Mouse (Mus musculus) intestine, postnatal 0 days (tissue): ENCODE measurements around the gene Ttc23. TPM values are rescaled to one million over a fixed set of nuclear protein-coding genes. Genes with fewer than 3 reads are reported as not detected.

Experiments
- ATAC-seq: fragments of 200-750 bp; cut with Nextera tagmentation; 2 replicates; pipeline ENCODE4 v1.8.0; 2017; ENCODE audit warnings: mild to moderate bottlenecking, moderate TSS enrichment, moderate library complexity
- H3K27ac ChIP-seq: fragments of 300-500 bp; sonication (generic); 2 replicates; pipeline ENCODE4 v1.5.1; 2014; ENCODE audit warnings: mild to moderate bottlenecking, low read depth, low read length, moderate library complexity
- H3K27me3 ChIP-seq: fragments of 300-500 bp; sonication (generic); replicated peaks from 2 replicates; pipeline ENCODE4 v1.6.1; 2014; ENCODE audit warnings: low read length, mixed read lengths; ENCODE audit not compliant: control insufficient read depth, insufficient read depth
- H3K36me3 ChIP-seq: fragments of 300-500 bp; sonication (generic); 2 replicates; pipeline ENCODE4 v1.6.1; 2014; ENCODE audit warnings: mild to moderate bottlenecking, moderate library complexity; ENCODE audit not compliant: control insufficient read depth, insufficient read depth
- H3K4me1 ChIP-seq: fragments of 300-500 bp; sonication (generic); replicated peaks from 2 replicates; pipeline ENCODE4 v1.6.1; 2014; ENCODE audit warnings: antibody characterized with exemption, low read length, mixed read lengths; ENCODE audit not compliant: control insufficient read depth, insufficient read depth
- H3K4me2 ChIP-seq: fragments of 300-500 bp; sonication (generic); replicated peaks from 2 replicates; pipeline ENCODE4 v1.6.1; 2014; ENCODE audit warnings: low read depth, mild to moderate bottlenecking, moderate library complexity
- H3K4me3 ChIP-seq: fragments of 300-500 bp; sonication (generic); 2 replicates; pipeline ENCODE4 v1.5.1; 2014; ENCODE audit warnings: low read depth, low read length
- H3K9ac ChIP-seq: fragments of 300-500 bp; sonication (generic); 2 replicates; pipeline ENCODE4 v1.6.1; 2014; ENCODE audit warnings: mild to moderate bottlenecking, low read depth, low read length
- H3K9me3 ChIP-seq: fragments of 300-500 bp; sonication (generic); 2 replicates; pipeline ENCODE4 v1.6.1; 2016; ENCODE audit warnings: mixed run types; ENCODE audit not compliant: control insufficient read depth
- CTCF ChIP-seq: sonication (generic); IDR thresholded peaks from 2 replicates; pipeline ENCODE4 v1.5.1; 2016; ENCODE audit warnings: low read depth, mild to moderate bottlenecking, control low read depth, antibody characterized with exemption, moderate library complexity
- WGBS: fragments of 180-500 bp; shearing (Covaris S2); extraction: QIAGEN DNeasy Blood & Tissue Kit; methylation state at CpG from one replicate; pipeline ENCODE4 v1.1.7; 2014; 5-methylcytosine and 5-hydroxymethylcytosine counted together
- polyA plus RNA-seq: library from polyadenylated mRNA; unstranded; fragments of >200 nt; fragmentation: Nextera tagmentation; extraction: Ambion mirVana; gene quantifications from 2 replicates; pipeline ENCODE4 v1.2.1, GENCODE M21; 2015

Ttc23 gene
- polyA plus RNA-seq, 1 experiment from 2014 or later, result 8.6 TPM

DNA sequence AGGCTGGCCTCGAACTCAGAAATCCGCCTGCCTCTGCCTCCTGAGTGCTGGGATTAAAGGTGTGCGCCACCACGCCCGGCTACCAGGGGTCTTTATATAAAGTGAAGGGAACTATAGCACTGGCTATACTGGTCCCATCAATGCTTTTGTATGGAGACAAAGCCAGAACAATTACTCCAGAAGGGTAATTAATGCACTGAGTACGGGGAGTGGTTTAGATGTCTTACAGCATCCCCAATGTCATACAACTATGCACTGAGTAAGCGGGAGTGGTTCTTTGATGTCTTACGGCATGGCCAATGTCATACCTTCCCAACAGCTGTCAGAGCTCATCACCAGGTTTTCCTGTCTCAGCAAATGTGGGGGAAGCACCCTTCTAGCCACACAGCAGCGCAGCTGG lies 4.3 kb upstream of the Ttc23 start:
- Histone ChIP-seq H3K9ac (no peak overlapping the region), H3K4me3 (no peak overlapping the region), H3K27ac (no peak overlapping the region), H3K4me2 (no peak overlapping the region), H3K36me3 (peaks cover 3% of the 10 kb centered on the region; the same call in 1 of the 2 replicates), H3K9me3 (no peaks in the 10 kb centered on the region), H3K27me3 (no peaks in the 10 kb centered on the region), H3K4me1 (no peaks in the 10 kb centered on the region)
- no peak for TF ChIP-seq CTCF
- ATAC-seq, result no peak
- 92% methylated on average over 9 of the region's 9 CpGs for WGBS

DNA sequence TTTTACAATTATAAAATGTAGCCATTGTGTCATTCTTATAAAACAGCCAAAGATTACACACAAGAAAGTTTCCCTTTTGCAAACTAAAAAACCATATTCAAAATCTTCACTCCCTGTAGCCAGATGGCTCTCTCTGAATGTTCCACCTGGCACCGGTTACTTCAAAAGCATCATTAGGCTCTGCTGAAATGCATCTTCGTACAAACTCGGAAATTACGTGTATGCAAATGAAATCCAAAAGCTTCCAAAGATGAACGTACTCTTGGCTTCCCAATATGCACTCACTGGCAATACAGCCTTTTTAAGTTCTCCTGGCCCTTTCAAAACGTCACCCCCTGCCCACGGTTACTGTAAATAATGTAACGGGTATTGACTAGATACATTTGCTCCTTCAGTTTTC lies 2.9 kb upstream of the Ttc23 start:
- WGBS, result 37% methylated on average over 8 of the region's 8 CpGs
- Histone ChIP-seq H3K4me1 (0 out of 2 replicates have a peak, but pooled peaks cover 2% of the 10 kb centered on the region), H3K4me3 (peak overlapping the region; percentile 80), H3K9me3 (no peaks in the 10 kb centered on the region), H3K36me3 (peaks cover 3% of the 10 kb centered on the region; the same call in 1 of the 2 replicates), H3K27ac (no peak overlapping the region), H3K27me3 (no peaks in the 10 kb centered on the region), H3K9ac (no peak overlapping the region), H3K4me2 (peak overlapping the region; percentile 83)
- ATAC-seq, result no peak
- TF ChIP-seq CTCF, result no peak

DNA sequence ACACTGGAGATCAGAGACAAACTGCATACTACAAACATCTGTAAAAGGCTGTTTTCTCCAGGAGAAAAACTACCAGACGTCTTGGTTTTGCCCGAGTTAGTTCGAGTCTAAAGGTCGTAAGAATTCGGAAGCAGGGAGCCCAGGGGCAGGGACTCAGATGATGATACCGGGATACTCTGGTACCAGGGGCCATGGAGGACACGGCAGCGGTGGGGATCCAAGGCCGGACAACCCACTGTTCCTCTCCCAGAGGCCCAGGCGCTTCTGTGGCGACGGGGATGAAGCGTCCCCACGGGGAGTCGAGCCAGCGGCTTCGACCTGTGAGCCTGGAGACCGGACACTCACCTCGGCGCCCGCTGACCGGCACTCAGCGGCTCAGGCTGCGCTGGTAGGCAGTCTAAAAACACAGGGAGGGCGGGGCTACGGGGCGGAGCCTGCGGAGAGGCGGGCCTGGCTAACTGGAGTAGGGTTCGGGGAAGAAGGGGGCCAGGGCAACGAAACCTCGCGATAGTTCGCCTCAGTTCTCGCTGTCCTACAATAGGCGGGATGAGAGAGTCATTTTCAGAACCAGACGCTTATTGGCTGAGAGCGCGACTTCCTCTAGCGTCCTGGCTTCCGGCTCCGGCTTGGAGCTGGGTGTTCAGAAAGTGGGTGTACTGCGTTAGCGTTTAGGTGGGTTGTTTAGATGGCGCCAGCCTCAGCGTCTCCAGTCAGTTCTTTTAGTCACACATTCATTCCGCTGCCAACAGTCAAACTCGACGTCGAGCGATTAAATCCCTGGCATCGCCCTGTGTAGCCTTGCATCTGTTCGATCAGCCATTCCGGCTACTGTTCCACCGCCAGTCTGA lies 2.2 kb upstream of the Ttc23 start, which contains the start of gene Lrrc28:
Gene Lrrc28 (minus strand): TSS at position 436 of the 848 bp plus-strand sequence.
- TF ChIP-seq CTCF, result 0 out of 2 replicates have a peak, but pooled peaks have one; percentile 2
- ATAC-seq, result peak; percentile 100

DNA sequence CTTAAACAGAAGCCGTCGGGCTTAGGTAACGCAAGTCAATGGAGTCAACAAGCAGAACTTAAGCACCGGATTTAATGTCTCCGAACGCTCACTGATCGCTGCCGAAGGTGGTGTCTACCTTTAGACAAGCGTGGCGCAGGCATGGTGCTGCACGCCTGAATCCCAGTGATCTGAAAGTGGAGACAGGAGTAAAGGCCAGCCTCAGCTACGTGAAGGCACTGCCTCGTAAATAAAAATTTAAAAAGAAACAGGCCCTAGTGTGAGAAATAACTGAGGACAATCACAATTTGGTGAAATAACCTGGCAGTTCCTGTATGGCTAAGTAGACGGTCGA lies 1.6 kb upstream of the Ttc23 start:
- peak overlapping the region; percentile 80 for H3K4me3 ChIP-seq
- peak overlapping the region; percentile 93 for H3K27ac ChIP-seq
- peak overlapping the region; percentile 84 for H3K9ac ChIP-seq
- peaks cover 3% of the 10 kb centered on the region; the same call in 1 of the 2 replicates for H3K36me3 ChIP-seq
- H3K4me2 ChIP-seq, result peak overlapping the region; percentile 82
- H3K9me3 ChIP-seq, result no peaks in the 10 kb centered on the region
- under 1% methylated on average over 15 of the region's 15 CpGs for WGBS
- peak; percentile 37 for ATAC-seq
- H3K4me1 ChIP-seq, result 0 out of 2 replicates have a peak, but pooled peaks cover 2% of the 10 kb centered on the region
- TF ChIP-seq CTCF, result no peak
- H3K27me3 ChIP-seq, result no peaks in the 10 kb centered on the region

More for the DNA sequence above, 2.2 kb upstream of the Ttc23 start, which contains the start of gene Lrrc28:
- Histone ChIP-seq H3K4me3 (peak within 1 kb of the TSS; percentile 80), H3K9ac (peak within 1 kb of the TSS; percentile 84), H3K9me3 (no peaks in the 10 kb centered on the region), H3K27me3 (no peaks in the 10 kb centered on the region), H3K27ac (peak within 1 kb of the TSS; percentile 93), H3K4me2 (peak within 1 kb of the TSS; percentile 83), H3K4me1 (0 out of 2 replicates have a peak, but pooled peaks cover 2% of the 10 kb centered on the region), H3K36me3 (peaks cover 3% of the 10 kb centered on the region; the same call in 1 of the 2 replicates)
- under 1% methylated on average over 55 of the region's 55 CpGs for WGBS

GRCm38 (mm10) chr7:67646131-67646530 lies 1.1 kb upstream of the Ttc23 start:
- WGBS, result 11% methylated on average over 6 of the region's 6 CpGs
- no peaks in the 10 kb centered on the region for H3K36me3 ChIP-seq
- no peak for ATAC-seq
- TF ChIP-seq CTCF, result no peak
- no peaks in the 10 kb centered on the region for H3K9me3 ChIP-seq
- no peaks in the 10 kb centered on the region for H3K27me3 ChIP-seq
- H3K4me3 ChIP-seq, result peak overlapping the region; percentile 80
- H3K27ac ChIP-seq, result peak overlapping the region; percentile 93
- H3K9ac ChIP-seq, result peak overlapping the region; percentile 84
- 0 out of 2 replicates have a peak, but pooled peaks cover 2% of the 10 kb centered on the region for H3K4me1 ChIP-seq
- H3K4me2 ChIP-seq, result peak overlapping the region; percentile 82

DNA sequence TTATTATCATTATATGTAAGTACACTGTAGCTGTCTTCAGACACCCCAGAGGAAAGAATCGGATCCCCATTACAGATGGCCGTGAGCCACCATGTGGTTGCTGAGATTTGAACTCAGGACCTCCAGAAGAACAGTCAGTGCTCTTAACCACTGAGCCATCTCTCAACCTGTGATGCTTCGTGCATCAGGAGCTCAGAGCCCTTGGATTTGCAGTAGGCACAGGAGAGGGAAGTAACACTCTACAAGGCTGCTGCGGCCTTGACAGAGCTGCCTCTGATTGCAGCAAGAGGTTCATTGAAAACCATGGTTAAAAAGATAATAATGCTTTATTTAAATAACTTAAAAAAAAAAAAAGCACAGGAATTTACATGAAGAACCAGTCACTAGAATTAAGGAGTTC lies 1.2 kb downstream of the Ttc23 start:
- 63% methylated on average over 4 of the region's 4 CpGs for WGBS
- H3K27me3 ChIP-seq, result no peaks in the 10 kb centered on the region
- no peaks in the 10 kb centered on the region for H3K9me3 ChIP-seq
- H3K4me3 ChIP-seq, result no peak overlapping the region
- H3K9ac ChIP-seq, result no peak overlapping the region
- no peak overlapping the region for H3K27ac ChIP-seq
- peak overlapping the region; percentile 62 for H3K4me2 ChIP-seq
- no peak for ATAC-seq
- H3K4me1 ChIP-seq, result 0 out of 2 replicates have a peak, but pooled peaks cover 2% of the 10 kb centered on the region
- TF ChIP-seq CTCF, result no peak
- no peaks in the 10 kb centered on the region for H3K36me3 ChIP-seq
